Mouse (Mus musculus) heart, postnatal 0 days (tissue): ENCODE results near the gene Gm6588. TPM values are rescaled to one million over a fixed set of nuclear protein-coding genes. Genes with fewer than 3 reads are reported as not detected.

Experiments used
- ATAC-seq: fragments of 200-750 bp; cut with Nextera tagmentation; 2 replicates; pipeline ENCODE4 v1.8.0; 2017; ENCODE audit warnings: low read depth, moderate number of reproducible peaks, moderate library complexity; ENCODE audit not compliant: insufficient read depth
- DNase-seq: peaks from one replicate; pipeline ENCODE4 v3.0.0-alpha.2; 2016; ENCODE audit warnings: low spot score
- H3K27ac ChIP-seq: fragments of 300-500 bp; sonication (generic); 2 replicates; pipeline ENCODE4 v1.5.1; 2014; ENCODE audit warnings: low read depth, mild to moderate bottlenecking
- H3K27me3 ChIP-seq: fragments of 300-500 bp; sonication (generic); 2 replicates; pipeline ENCODE4 v1.6.1; 2014; ENCODE audit warnings: low read length, mixed read lengths; ENCODE audit not compliant: control insufficient read depth, insufficient read depth
- H3K36me3 ChIP-seq: fragments of 300-500 bp; sonication (generic); replicated peaks from 2 replicates; pipeline ENCODE4 v1.6.1; 2014; ENCODE audit warnings: low read length, mixed read lengths; ENCODE audit not compliant: control insufficient read depth, insufficient read depth
- H3K4me1 ChIP-seq: fragments of 300-500 bp; sonication (generic); 2 replicates; pipeline ENCODE4 v1.6.1; 2014; ENCODE audit warnings: antibody characterized with exemption; ENCODE audit not compliant: control insufficient read depth, insufficient read depth
- H3K4me2 ChIP-seq: fragments of 300-500 bp; sonication (generic); 2 replicates; pipeline ENCODE4 v1.6.1; 2014; ENCODE audit warnings: low read depth, mild to moderate bottlenecking, low read length, moderate library complexity
- H3K4me3 ChIP-seq: fragments of 300-500 bp; sonication (generic); 2 replicates; pipeline ENCODE4 v1.5.1; 2014; ENCODE audit warnings: low read depth, low read length
- H3K9ac ChIP-seq: fragments of 300-500 bp; sonication (generic); replicated peaks from 2 replicates; pipeline ENCODE4 v1.6.1; 2014; ENCODE audit warnings: low read depth, low read length, mixed read lengths
- H3K9me3 ChIP-seq: fragments of 300-500 bp; sonication (generic); replicated peaks from 2 replicates; pipeline ENCODE4 v1.6.1; 2016; ENCODE audit warnings: low read length; ENCODE audit not compliant: control insufficient read depth
- CTCF ChIP-seq: IDR thresholded peaks from 2 replicates; pipeline ENCODE4 v1.5.1; 2016; ENCODE audit warnings: antibody characterized with exemption, control low read depth, low read depth
- EP300 ChIP-seq: IDR thresholded peaks from 2 replicates; pipeline ENCODE4 v1.6.1; 2016; ENCODE audit warnings: antibody characterized with exemption, low read depth
- whole genome bisulfite sequencing: fragments of 180-500 bp; shearing (Covaris S2); extraction: QIAGEN DNeasy Blood & Tissue Kit; methylation state at CpG from one replicate; pipeline ENCODE4 v1.1.7; 2014; 5-methylcytosine and 5-hydroxymethylcytosine counted together
- polyA plus RNA-seq: library from polyadenylated mRNA; unstranded; fragments of >200 nt; fragmentation: Nextera tagmentation; extraction: Ambion mirVana; gene quantifications from 2 replicates; pipeline ENCODE4 v1.2.1, GENCODE M21; 2015
- total RNA-seq: library from RNA; depleted of rRNA; stranded (reverse); fragments of >200 nt; gene quantifications from 2 replicates; pipeline ENCODE4 v1.2.3, GENCODE M21; 2014; ENCODE audit warnings: low replicate concordance

Gene Gm6588
- total and polyA plus RNA-seq, 2 experiments from 2014 or later = not detected

DNA sequence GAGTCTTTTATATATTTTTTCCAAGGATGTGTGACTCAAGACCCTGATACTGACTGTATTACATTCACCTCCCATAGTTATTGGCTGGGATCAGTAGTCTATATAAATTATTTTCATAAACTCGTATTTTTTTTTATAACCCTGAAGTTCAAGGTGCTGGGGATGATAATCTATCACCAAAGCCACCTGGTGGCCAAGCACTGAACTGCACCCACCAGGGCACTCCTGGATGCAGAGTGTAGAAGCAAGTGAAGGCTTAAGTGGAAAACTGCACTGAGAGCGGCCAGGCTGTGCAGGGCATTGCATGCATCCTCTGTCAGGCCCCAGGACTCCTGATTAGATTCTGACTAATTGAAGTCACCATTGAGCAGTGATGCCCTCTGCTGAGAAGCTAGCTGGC lies 21.9 kb upstream of the Gm6588 start:
- 44% methylated on average over 2 of the region's 2 CpGs for WGBS
- H3K9ac ChIP-seq = no peak overlapping the region
- no peak overlapping the region for H3K27ac ChIP-seq
- no peaks in the 10 kb centered on the region for H3K4me1 ChIP-seq
- no peak overlapping the region for H3K4me2 ChIP-seq
- H3K9me3 ChIP-seq = no peaks in the 10 kb centered on the region
- H3K36me3 ChIP-seq = no peaks in the 10 kb centered on the region
- TF ChIP-seq CTCF = peak; percentile 67
- no peak for TF ChIP-seq EP300
- H3K27me3 ChIP-seq = peaks cover 79% of the 10 kb centered on the region
- H3K4me3 ChIP-seq = no peak overlapping the region
- DNase-seq = peak; percentile 17
- ATAC-seq = no peak

- H3K4me3 ChIP-seq = no peak overlapping the region
- no peak overlapping the region for H3K4me2 ChIP-seq
- H3K9me3 ChIP-seq = no peaks in the 10 kb centered on the region
- H3K4me1 ChIP-seq = no peaks in the 10 kb centered on the region
- no peak overlapping the region for H3K27ac ChIP-seq
- H3K9ac ChIP-seq = no peak overlapping the region
- no peaks in the 10 kb centered on the region for H3K36me3 ChIP-seq
- 14% methylated on average over 19 of the region's 19 CpGs for WGBS
- ATAC-seq = no peak
- peaks cover 74% of the 10 kb centered on the region for H3K27me3 ChIP-seq
- DNase-seq = peak; percentile 17
- TF ChIP-seq EP300 = no peak
- TF ChIP-seq CTCF = peak; percentile 82
These were observed 20.3 kb upstream of the Gm6588 start for GRCm38 (mm10) chr5:112428944-112429343.

GRCm38 (mm10) chr5:112431120-112431775 lies 18.0 kb upstream of the Gm6588 start:
- Histone ChIP-seq H3K4me3 (no peak overlapping the region), H3K36me3 (no peaks in the 10 kb centered on the region), H3K4me1 (no peaks in the 10 kb centered on the region), H3K27me3 (peaks cover 71% of the 10 kb centered on the region), H3K4me2 (no peak overlapping the region), H3K9me3 (no peaks in the 10 kb centered on the region), H3K27ac (no peak overlapping the region), H3K9ac (no peak overlapping the region)
- no peak for ATAC-seq
- DNase-seq = no peak
- TF ChIP-seq EP300 (no peak), CTCF (no peak)
- 36% methylated on average over 14 of the region's 14 CpGs for WGBS

GRCm38 (mm10) chr5:112432033-112432432 lies 17.2 kb upstream of the Gm6588 start:
- Histone ChIP-seq H3K27ac (no peak overlapping the region), H3K4me1 (no peaks in the 10 kb centered on the region), H3K36me3 (no peaks in the 10 kb centered on the region), H3K4me3 (no peak overlapping the region), H3K9ac (no peak overlapping the region), H3K9me3 (no peaks in the 10 kb centered on the region), H3K4me2 (no peak overlapping the region), H3K27me3 (peaks cover 71% of the 10 kb centered on the region)
- TF ChIP-seq EP300 (no peak), CTCF (no peak)
- WGBS = 68% methylated on average over 5 of the region's 5 CpGs
- ATAC-seq (no peak), DNase-seq (no peak)

DNA sequence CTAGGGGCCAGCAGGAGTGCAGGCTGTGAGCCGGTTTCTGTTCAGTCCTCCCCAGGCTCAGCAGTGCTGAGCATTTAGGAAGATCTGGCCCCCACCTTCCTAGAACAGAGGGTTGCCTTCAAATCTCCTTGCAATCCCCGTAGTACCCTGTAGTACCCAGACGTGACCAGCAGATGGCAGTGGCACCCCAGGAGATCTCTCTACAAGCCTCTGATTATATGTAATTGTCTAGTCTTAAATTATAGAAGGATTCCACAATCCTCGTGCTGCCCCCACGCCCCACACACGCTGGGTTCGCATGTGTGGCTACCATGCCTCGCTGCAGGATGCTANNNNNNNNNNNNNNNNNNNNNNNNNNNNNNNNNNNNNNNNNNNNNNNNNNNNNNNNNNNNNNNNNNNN lies 16.2 kb upstream of the Gm6588 start:
- Histone ChIP-seq H3K4me2 (no peak overlapping the region), H3K4me1 (no peaks in the 10 kb centered on the region), H3K36me3 (no peaks in the 10 kb centered on the region), H3K9me3 (no peaks in the 10 kb centered on the region), H3K9ac (no peak overlapping the region), H3K27me3 (peaks cover 76% of the 10 kb centered on the region), H3K4me3 (no peak overlapping the region), H3K27ac (no peak overlapping the region)
- TF ChIP-seq EP300 (no peak), CTCF (peak; percentile 88)
- ATAC-seq = no peak
- WGBS = 3% methylated on average over 8 of the region's 8 CpGs
- peak; percentile 37 for DNase-seq

GRCm38 (mm10) chr5:112438535-112438934 lies 10.7 kb upstream of the Gm6588 start:
- no peak overlapping the region for H3K4me3 ChIP-seq
- WGBS = 50% methylated on average over 10 of the region's 10 CpGs
- H3K4me1 ChIP-seq = no peaks in the 10 kb centered on the region
- TF ChIP-seq EP300 = no peak
- TF ChIP-seq CTCF = no peak
- no peak for DNase-seq
- ATAC-seq = no peak
- H3K9me3 ChIP-seq = no peaks in the 10 kb centered on the region
- peaks cover 69% of the 10 kb centered on the region for H3K27me3 ChIP-seq
- H3K4me2 ChIP-seq = no peak overlapping the region
- H3K27ac ChIP-seq = no peak overlapping the region
- H3K9ac ChIP-seq = no peak overlapping the region
- no peaks in the 10 kb centered on the region for H3K36me3 ChIP-seq
